Mouse (Mus musculus) frontal cortex, adult (tissue): ENCODE results near the gene Galc.

ENCODE experiments used
- ATAC-seq: cut with Nextera tagmentation; 2 replicates; pipeline ENCODE4 v1.9.2; 2017; ENCODE audit warnings: mild to moderate bottlenecking, moderate library complexity, mixed read lengths; ENCODE audit not compliant: low TSS enrichment

Galc gene

GRCm38 (mm10) chr12:98187186-98187899 lies 71.9 kb downstream of the Galc start:
- peak; percentile 83 for ATAC-seq

DNA sequence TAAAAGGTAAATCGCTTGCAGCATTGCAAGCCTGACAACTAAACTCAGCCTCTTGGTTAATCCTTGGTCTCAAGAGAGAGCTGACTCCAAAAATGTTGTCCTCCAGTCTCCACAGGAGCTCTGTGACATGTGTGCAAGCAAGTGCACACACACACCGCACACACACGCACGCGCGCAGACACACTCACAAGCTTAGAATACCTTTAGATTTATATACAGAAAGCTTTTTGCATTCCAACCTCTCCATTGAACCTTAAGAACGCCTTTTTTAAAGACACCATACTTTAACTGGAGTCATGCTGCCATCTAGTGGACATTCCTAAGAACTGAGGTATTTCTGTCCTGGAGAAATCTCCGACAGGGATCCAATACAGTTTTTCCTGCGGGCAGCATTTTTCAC lies 77.5 kb downstream of the Galc start:
- ATAC-seq = peak; percentile 84

DNA sequence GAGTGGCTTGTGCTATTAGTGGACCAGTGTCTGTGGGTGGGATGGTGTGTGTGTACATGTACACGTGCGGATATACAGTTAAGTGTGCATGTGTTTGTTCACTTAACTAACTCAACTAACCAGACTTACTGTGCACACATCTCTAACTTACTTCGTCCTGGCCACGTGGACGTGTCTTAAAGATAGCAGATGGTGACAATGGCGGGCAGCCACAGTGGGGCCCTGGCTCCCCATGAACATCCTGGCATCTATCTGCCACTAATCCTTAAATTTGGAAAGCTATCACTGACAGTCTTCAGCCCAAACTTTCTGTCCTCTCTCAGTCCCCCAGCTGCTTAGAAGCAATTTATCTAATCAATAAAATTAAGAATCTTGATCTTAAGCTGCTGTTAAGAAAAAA lies 78.5 kb downstream of the Galc start:
- no peak for ATAC-seq

DNA sequence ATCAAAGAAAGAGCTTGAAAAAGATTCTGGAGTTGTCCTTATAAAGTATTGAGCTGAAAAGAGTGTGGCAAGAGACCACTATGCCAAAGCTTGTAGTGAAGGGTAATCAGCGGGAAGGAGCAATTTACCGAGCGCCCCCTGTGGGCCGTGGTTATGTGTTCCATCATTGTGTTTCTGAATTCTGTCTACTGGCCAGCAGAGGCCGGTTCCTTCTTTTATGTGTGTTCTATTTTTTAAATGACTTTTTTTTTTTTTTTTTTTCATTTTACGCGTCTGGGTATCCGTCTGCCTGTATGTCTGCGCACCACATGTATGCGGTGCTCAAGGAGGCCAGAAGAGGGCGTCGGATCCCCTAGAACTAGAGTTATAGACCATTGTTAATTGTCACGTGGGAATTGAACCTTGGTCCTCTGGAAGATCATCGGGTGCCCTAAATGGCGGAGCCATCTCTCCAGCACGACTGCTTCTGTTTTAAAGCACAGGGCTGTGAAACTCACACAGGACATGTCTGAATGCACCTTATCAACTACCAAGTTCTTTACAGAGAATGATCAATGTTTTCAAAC lies 78.9 kb downstream of the Galc start:
- ATAC-seq = no peak

DNA sequence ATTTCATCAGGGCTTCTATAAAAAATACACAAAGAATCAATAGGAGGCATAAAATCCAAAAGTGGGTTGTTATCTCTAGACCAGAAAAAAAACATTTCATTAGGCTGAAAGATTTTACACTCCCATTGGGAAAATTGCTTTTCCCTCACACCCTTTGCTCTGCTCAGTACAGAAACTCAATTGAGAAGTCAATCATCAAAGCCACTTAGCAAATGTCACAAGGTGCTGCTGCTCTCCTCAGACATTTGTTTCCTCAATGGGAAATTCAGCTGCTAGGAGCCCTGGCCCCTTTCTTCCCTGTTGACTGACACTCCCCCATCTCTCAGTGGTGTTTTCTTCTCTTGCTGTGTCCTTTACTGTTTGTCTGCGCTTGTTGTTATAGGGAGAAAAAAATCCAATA lies 79.8 kb downstream of the Galc start:
- ATAC-seq = no peak

- ATAC-seq = no peak
Observed at GRCm38 (mm10) chr12:98176632-98177031, 82.6 kb downstream of the Galc start.

DNA sequence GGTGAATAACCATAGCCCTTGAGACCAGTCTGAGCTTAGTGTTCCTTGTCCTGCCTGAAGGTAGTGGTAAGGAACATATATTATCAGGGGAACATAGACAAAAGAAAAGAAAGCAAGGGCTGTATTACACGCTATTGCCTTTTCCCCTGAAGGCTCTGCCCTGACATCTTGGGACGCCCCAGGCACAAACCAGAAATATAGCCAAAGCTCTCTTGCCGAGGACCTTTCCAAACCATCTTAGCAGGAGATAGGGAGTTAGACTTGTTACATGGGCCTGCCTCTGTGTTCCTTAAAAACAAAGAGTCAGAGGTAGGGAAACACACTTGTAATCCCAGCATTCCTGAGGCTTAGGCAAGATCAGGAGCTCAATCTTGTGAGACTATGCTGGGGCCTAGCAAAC lies 97.4 kb downstream of the Galc start:
- no peak for ATAC-seq

- no peak for ATAC-seq
Observed at GRCm38 (mm10) chr12:98160867-98161266, 98.4 kb downstream of the Galc start.
